Mouse (Mus musculus): ENCODE measurements around the gene Phf5a.

The Phf5a gene

DNA sequence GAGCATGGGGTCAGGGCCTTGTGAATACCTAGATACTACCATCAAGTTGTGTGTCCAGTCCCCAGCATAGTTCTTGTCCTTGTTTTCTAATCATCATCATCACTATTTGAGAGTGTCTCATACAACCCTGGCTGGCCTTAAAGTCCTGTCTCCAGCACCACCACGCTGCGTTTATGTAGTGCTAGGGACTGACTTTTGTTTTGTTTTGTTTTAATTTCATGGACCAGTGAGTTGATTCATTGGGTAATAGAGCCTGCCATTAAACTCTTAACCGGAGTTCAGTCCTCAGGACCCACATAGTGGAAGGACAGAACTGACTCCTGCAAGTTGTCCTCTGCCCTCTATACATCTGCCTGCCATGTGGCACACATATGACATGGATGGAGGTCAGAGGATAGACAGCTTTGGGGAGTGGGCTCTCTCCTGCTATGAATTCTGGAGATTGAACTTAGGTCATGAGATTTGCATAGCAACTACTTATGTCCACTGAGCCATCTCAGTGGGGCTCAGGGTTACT, 13.8 kb upstream of the Phf5a start:
- no peak for DNase-seq (ENCODE audit: low spot score)

DNA sequence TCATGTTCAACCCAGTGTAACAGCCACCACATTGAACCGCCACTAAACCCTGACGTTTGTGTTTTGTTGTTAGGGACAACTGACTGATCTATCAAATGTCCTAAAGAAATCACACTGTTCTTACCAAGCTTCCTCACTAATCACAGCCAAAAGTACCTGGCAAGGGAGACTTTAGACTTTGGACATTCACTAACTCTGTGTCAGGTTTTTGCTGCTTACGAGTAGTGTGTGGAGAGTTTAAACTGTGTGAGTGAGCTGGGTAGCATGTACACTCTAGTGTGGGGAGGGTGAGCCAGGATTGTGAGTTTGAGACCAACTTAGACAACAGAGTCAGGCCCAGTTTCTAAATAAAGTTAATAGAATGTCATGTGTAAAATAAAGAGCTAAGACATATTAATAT, 10.6 kb upstream of the Phf5a start:
- DNase-seq (ENCODE audit: low spot score), result no peak

DNA sequence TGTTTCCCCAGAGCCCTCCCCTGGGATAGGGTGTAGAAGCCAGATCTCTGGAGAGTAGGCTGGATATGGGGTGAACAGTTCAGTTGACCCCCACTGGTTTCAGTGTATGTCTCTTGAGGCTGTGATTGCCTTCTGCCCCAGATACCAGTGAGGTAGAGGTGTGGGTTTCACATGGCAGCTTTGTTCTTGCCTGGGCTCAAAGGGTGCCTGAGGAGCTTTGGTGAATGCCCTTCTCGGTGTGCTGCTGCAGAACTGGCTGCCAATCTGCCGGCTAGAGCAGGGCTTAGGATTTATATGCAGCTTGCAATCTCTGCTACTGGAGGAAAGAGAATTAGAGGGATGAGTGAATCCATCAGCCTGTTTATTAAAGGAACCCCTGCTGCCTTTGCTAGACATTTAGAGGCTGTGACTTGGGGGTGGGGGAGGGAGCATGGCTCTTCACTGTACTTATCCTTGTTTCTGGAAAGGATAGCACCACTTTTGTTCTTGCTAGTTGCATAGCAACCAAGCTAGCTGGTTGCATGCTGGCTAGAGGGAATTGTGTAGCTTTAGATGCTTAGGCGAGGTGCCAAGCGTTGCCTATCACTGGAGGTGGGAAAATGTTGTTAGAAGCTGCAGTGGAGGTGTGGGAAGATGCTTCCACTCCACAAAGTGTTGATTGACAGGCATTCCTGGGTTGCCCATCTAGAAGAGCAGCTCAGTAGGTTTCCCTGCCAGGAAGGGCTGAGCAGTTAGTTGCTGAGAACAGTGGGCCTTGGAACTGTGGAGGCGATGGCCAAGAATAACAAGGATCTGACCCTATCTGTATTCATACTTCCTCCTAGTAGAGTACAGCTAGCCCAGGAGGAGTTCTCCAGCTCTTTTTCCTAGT, 8.1 kb upstream of the Phf5a start:
- DNase-seq (ENCODE audit: low spot score), result no peak

GRCm38 (mm10) chr15:81872262-81873136, 788 bp upstream of the Phf5a start, which contains the start of gene Aco2:
TSS of gene Aco2 (plus strand) at chr15:81872309.
- peak; percentile 97 for DNase-seq (ENCODE audit: low spot score)

DNA sequence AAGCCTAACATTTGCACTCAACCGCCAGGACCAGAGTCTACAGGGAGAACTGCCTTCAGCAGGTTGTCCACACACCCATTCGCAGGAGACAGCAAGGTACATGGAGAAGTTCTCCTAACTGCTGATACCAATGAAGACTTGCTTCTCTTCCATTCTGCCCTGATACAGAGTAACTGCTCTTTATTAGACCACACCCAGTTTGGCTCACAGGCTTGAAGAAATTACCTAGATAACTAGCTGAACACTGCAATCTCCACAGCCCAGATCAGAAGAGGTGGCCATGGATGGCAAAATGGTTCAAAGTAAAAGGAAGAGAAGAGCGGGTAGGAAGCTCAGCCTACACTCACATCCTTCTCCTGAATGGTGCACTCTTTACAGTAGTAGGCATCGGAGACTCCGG, 1.7 kb downstream of the Phf5a start:
- no peak for DNase-seq (ENCODE audit: low spot score)

DNA sequence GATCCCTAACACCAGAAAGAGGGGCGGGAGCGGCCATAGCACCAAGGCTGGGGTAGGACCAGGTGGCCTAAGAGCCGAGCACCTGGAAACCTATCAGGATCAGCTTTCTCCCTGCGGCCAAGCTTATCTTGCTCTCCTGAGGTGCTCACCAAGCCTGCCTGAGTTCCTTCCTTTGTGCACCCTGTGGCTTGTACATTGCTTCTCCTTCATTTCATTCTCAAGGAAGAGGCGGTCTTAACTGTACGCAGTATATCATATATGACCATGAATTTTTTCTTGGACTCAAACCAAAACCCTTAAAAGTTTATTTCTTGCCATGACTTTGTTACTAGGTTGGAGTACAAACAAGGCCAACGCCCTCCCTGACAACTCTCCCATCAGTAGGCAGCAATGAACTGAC, 7.5 kb downstream of the Phf5a start:
- no peak for DNase-seq (ENCODE audit: low spot score)

- DNase-seq (ENCODE audit: low spot score), result no peak
Measured at GRCm38 (mm10) chr15:81860471-81861135, 11.1 kb downstream of the Phf5a start.

GRCm38 (mm10) chr15:81859330-81860255, 12.1 kb downstream of the Phf5a start:
- DNase-seq (ENCODE audit: low spot score), result peak; percentile 77

GRCm38 (mm10) chr15:81858517-81859329, 13.0 kb downstream of the Phf5a start, which contains the start of gene Tob2:
TSS of gene Tob2 (minus strand) at chr15:81858796.
- DNase-seq (ENCODE audit: low spot score), result peak; percentile 62

DNA sequence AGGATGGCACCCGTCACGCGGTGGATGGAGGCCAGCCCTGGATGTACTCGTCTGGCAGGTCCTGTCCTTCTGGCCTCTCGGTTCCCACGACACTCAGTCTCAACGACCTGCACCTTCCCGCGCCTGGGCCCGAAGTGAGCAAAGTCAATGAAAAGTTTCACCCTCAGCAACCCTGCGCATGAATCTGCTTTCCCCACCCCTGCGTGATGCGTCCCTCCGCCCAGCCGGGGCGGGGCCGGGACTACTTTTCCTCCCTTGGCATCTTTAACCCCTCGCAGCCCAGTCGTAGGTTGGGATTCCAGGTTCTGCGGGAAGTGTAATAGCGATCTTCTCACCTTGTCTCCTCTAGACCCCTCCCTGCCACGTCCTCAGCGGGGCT, 13.6 kb downstream of the Phf5a start:
- peak; percentile 93 for DNase-seq (ENCODE audit: low spot score)

DNA sequence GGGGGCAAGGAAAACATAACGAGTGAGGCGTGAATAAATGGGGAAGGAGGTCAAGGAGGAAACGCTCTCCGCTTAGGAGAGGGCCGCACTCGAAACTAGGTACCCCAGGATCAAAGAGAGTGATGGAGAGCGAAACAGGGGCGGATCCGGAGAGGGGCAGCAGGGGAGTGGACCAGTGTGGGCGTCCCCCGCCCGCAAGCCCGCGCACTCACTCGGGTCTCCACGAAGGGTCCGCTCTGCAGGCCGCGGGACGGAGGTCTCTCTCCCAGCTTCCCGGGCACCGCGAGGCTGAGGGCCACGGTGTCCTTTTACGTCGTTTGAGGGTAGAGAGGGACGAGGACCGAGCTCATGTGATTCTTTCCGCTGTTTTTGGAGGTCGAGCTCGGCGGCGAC, 14.0 kb downstream of the Phf5a start:
- no peak for DNase-seq (ENCODE audit: low spot score)

GRCm38 (mm10) chr15:81856938-81857723, 14.6 kb downstream of the Phf5a start:
- no peak for DNase-seq (ENCODE audit: low spot score)

DNA sequence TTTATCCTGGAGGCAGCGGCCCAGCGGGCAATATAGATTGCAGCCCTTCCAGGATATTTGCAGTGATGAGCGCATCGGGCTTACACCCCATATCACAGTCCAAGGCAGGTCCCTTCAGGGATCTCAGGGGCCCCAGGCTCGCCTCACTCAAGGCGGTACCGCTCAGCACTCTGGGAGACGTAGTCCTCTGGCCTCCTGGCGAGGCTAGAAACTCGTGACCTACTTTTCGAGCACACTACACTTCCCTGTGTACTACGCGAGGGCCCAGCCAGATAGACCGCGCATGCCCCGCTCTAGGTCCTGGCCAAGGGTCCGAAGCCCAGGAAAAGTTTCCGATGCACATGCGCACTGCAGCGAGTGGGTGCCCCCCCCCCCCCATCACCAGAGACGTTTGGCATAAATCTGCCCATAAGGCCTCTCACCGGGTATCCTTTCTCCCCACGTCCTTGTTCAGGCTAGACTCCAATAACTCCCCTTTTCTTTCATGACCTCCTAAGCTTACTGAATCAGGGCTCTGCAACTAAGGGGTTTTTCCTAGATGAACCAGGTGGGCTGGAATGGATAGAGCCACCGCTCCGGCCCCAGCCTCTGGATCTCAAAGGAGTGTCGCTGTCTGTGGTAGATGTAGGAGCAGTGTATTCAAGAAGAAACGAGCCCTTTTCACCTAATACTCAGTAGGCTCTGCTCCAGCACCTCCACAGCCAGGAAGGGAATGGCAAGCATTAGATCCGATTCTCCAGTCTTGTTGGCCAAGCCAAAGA, 15.5 kb downstream of the Phf5a start:
- DNase-seq (ENCODE audit: low spot score), result peak; percentile 82

DNA sequence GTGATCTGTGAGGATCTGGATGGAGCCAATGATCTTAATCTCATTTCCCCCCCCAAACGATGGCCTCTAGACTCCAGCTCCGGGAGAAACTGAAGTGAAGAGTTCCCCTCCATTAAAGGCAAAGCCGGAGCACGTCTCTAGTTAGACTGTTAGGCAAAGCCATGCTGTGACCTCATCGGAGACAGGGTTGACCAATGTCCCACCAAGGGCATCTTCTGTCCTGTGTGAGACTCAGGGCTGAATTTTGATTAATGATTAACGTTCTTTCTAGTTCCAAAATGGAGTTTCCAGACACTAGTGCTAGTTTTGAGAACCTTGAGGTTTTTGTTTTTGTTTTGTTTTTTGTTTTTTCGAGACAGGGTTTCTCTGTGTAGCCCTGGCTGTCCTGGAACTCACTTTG, 18.6 kb downstream of the Phf5a start:
- DNase-seq (ENCODE audit: low spot score), result no peak

DNA sequence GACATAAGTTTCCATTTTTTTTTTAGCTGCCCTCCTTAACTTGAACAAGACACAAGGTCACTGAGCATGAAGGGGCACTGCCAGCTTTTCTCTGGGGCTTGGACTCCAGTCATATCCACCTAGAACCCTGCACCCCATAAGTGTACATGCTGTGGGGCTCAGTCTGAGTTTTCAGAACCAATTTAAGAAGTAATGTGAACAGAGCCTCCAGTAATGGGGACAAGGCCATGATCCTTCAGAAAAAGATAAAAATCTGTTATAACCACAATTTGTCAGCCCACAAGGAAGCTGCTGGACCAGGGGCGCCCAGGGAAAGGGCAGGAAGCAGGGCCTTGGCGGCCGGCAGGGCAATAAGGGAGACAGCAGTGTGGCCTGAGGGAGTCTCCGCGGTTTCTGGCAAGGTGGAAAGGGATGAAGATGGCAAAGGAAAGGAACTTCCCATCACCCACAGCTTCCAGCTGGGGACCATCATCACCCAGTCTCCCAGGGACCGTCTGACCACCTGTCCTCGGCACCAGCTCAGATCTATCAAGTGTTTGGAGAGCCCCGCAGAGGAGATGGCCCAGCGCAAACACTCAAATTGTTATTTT, 19.2 kb downstream of the Phf5a start:
- no peak for DNase-seq (ENCODE audit: low spot score)

DNA sequence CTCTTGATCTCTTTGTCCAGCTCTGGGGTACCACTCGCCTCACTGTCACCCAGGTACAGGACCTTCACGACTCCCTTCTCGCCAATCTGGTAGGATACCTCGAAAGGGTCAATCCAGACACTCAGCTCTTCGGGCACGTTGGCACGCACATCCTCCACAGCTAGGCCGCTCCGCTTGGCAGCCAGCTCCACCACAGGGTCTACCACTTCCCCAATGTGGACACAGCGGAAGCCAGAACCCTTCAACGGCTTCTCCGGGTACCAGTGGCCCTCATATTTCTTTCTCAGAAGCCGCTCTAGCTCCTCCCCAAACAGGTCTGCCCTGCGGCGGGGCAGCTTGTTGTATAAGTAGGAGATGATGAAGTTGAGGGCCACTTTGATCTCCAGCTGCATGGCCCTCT, 20.3 kb downstream of the Phf5a start:
- no peak for DNase-seq (ENCODE audit: low spot score)

DNA sequence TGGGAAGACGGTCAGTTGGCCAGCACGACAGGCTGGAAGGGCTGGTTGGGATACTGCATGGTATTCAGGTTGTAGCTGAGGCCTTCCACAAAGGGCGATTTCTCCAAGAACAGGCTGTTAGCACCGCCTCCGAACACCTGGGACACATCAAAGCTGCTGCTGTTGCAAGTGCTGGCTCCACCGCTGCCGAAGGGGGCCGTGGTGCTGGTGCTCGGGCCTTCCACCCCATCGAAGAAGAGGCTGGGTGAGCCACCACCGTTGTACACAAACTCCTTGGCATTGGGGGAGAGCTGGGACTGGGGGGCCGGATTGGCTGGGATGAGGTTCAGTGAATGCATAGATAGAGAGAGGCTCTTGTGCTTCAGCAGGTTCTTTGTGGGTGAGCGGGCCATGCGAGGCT, 21.0 kb downstream of the Phf5a start:
- DNase-seq (ENCODE audit: low spot score), result no peak

DNA sequence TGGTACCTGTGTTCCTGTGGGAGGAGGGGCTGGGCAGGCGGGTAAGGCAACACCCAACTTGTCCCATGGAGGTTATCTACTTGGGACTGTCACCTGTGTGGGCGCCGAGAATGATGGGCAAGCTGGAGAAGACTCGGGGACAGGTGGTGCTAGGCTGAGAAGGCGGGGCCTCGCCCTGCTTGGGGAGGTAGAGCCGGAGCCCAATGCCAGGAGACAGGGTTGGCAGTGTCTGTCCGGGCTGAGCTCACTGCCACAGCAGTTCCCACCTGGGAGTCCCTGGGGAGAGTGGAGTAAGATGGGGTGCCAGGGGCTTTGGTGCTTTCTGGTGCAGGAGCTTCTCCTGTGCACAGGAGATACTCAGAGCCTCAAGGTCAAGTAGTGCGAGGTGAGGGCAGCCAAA, 22.6 kb downstream of the Phf5a start:
- no peak for DNase-seq (ENCODE audit: low spot score)

Data from ovary, postnatal 36 days (tissue).